Mouse (Mus musculus): ENCODE data around the gene Tmco5. TPM values are rescaled to one million over a fixed set of nuclear protein-coding genes. Genes with fewer than 3 reads are reported as not detected.

The Tmco5 gene
- polyA plus RNA-seq, 1 experiment from 2014 or later: not detected

DNA sequence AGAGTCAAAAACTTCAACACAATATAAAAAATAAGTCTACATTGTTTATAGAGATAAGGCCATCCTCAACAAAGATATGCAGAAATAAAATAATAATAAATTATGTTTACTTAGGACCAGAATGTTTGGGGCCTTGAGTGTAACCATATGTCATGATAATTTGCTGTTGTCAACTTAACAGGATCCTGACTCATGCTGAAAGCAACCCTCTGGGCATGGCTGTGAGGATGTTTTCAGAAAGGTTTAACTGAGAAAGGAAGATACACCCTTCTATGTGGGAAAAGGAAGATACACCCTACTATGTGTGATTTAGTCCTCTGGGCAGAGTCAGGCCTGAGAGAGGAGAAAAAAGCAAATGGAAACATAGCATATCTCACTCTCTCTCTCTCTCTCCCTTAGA is 56.3 kb downstream of the Tmco5 start:
- Histone ChIP-seq H3K4me3 (ENCODE audit: low read depth, low read length) (no peak overlapping the region), H3K9ac (ENCODE audit: low read depth, low read length) (no peak overlapping the region), H3K9me3 (ENCODE audit: control insufficient read depth) (no peaks in the 10 kb centered on the region), H3K27me3 (replicated peaks; ENCODE audit: control insufficient read depth, insufficient read depth, low read length) (no peaks in the 10 kb centered on the region), H3K4me2 (replicated peaks; ENCODE audit: low read depth) (no peak overlapping the region), H3K4me1 (replicated peaks; ENCODE audit: control insufficient read depth, insufficient read depth, low read length) (no peaks in the 10 kb centered on the region), H3K27ac (ENCODE audit: low read depth, low read length) (no peak overlapping the region), H3K36me3 (ENCODE audit: control insufficient read depth, insufficient read depth) (no peaks in the 10 kb centered on the region)
- ATAC-seq: no peak
- TF ChIP-seq CTCF (IDR thresholded peaks at IDR 0.05; ENCODE audit: low read depth): no peak

DNA sequence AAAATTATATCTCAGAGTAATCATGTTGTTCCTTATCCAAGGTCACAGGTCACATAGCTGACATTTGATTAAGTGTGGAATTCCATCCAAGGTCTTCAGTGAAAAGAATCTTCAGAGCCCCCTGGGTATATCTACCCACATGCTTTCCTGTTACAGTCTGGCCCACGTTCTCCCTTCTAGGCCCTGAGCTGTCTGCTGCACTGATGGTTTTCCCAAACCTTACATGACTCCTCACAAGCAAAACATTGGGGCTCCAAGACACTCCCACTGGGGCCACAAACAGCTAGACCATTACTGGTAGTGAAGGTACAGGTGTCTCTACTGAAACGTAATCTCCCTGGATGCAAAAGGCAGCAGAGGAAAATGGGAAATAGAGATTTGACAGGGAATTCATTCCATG is 57.9 kb downstream of the Tmco5 start:
- Histone ChIP-seq H3K36me3 (ENCODE audit: control insufficient read depth, insufficient read depth) (no peaks in the 10 kb centered on the region), H3K27ac (ENCODE audit: low read depth, low read length) (no peak overlapping the region), H3K4me3 (ENCODE audit: low read depth, low read length) (no peak overlapping the region), H3K27me3 (replicated peaks; ENCODE audit: control insufficient read depth, insufficient read depth, low read length) (no peaks in the 10 kb centered on the region), H3K4me1 (replicated peaks; ENCODE audit: control insufficient read depth, insufficient read depth, low read length) (no peaks in the 10 kb centered on the region), H3K9ac (ENCODE audit: low read depth, low read length) (no peak overlapping the region), H3K4me2 (replicated peaks; ENCODE audit: low read depth) (no peak overlapping the region), H3K9me3 (ENCODE audit: control insufficient read depth) (no peaks in the 10 kb centered on the region)
- 63% methylated on average over 2 of the region's 2 CpGs for WGBS
- TF ChIP-seq CTCF (IDR thresholded peaks at IDR 0.05; ENCODE audit: low read depth): no peak
- no peak for ATAC-seq

DNA sequence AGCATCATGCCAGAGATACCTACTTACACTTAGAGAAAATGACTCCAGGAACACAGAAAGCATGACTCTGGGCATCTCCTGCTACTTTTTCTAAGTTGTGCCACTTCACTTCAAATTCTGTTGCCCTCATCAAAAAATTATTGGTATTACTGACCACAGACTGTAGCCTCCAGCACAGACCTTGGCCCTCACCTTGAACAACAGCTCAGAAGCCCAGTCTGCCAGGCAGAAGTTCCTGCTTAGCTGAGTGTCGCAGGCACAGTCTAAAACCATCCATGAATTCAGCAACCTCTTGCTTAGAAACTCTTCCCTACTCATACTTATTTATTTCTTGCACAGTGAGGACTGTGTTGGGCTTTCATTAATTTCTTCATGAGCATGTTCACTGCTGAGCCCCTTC is 58.7 kb downstream of the Tmco5 start:
- Histone ChIP-seq H3K4me3 (ENCODE audit: low read depth, low read length) (no peak overlapping the region), H3K27ac (ENCODE audit: low read depth, low read length) (no peak overlapping the region), H3K36me3 (ENCODE audit: control insufficient read depth, insufficient read depth) (no peaks in the 10 kb centered on the region), H3K9me3 (ENCODE audit: control insufficient read depth) (no peaks in the 10 kb centered on the region), H3K4me2 (replicated peaks; ENCODE audit: low read depth) (no peak overlapping the region), H3K9ac (ENCODE audit: low read depth, low read length) (no peak overlapping the region), H3K4me1 (replicated peaks; ENCODE audit: control insufficient read depth, insufficient read depth, low read length) (no peaks in the 10 kb centered on the region), H3K27me3 (replicated peaks; ENCODE audit: control insufficient read depth, insufficient read depth, low read length) (no peaks in the 10 kb centered on the region)
- no peak for ATAC-seq
- WGBS: 89% methylated on average over 1 of the region's 1 CpGs
- no peak for TF ChIP-seq CTCF (IDR thresholded peaks at IDR 0.05; ENCODE audit: low read depth)

DNA sequence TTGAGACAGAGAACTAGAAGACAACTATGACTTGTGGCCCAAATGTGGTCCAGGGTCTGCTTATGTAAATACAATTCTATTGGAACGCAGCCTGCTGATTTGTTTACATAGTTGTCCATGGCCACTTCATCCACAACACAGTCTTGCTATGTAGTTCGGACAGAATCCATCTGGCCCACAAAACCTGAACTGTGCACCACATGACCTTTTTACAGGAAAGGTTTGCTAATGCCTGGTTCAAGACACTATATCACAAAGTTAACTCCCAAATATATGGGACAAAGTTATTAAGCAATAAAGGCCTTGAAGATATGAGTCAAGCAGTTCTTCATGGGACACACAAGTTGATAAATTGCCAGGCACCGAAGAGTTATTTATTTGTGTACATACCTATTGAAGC is 63.3 kb downstream of the Tmco5 start:
- no peak overlapping the region for H3K4me3 ChIP-seq (ENCODE audit: low read depth, low read length)
- H3K4me1 ChIP-seq (replicated peaks; ENCODE audit: control insufficient read depth, insufficient read depth, low read length): no peaks in the 10 kb centered on the region
- no peak for ATAC-seq
- H3K27me3 ChIP-seq (replicated peaks; ENCODE audit: control insufficient read depth, insufficient read depth, low read length): no peaks in the 10 kb centered on the region
- no peak for TF ChIP-seq CTCF (IDR thresholded peaks at IDR 0.05; ENCODE audit: low read depth)
- 61% methylated on average over 3 of the region's 3 CpGs for WGBS
- no peaks in the 10 kb centered on the region for H3K9me3 ChIP-seq (ENCODE audit: control insufficient read depth)
- H3K4me2 ChIP-seq (replicated peaks; ENCODE audit: low read depth): no peak overlapping the region
- H3K27ac ChIP-seq (ENCODE audit: low read depth, low read length): no peak overlapping the region
- H3K36me3 ChIP-seq (ENCODE audit: control insufficient read depth, insufficient read depth): no peaks in the 10 kb centered on the region
- H3K9ac ChIP-seq (ENCODE audit: low read depth, low read length): no peak overlapping the region

Other genes starting within 250 kb of the Tmco5 start
- gene Spred1, start 242.7 kb downstream of the Tmco5 start, polyA plus RNA-seq (2015; fragmentation: Nextera tagmentation; extraction: Ambion mirVana): 5.1 and 5.7 TPM in 2 replicates